Mouse (Mus musculus) kidney, embryonic 15.5 days (tissue): ENCODE results near the gene Kif3b. TPM values are rescaled to one million over a fixed set of nuclear protein-coding genes. Genes with fewer than 3 reads are reported as not detected.

Experiments used
- ATAC-seq: fragments of 200-750 bp; cut with Nextera tagmentation; replicated peaks from 2 replicates; pipeline ENCODE4 v1.8.0; 2017; ENCODE audit warnings: moderate TSS enrichment; ENCODE audit not compliant: low FRiP score
- H3K27ac ChIP-seq: fragments of 300-500 bp; sonication (generic); 2 replicates; pipeline ENCODE4 v1.5.1; 2015; ENCODE audit warnings: mild to moderate bottlenecking, inconsistent platforms
- H3K27me3 ChIP-seq: fragments of 300-500 bp; sonication (generic); 2 replicates; pipeline ENCODE4 v1.6.1; 2015; ENCODE audit warnings: inconsistent platforms
- H3K36me3 ChIP-seq: fragments of 300-500 bp; sonication (generic); 2 replicates; pipeline ENCODE4 v1.6.1; 2015; ENCODE audit warnings: inconsistent platforms
- H3K4me1 ChIP-seq: fragments of 300-500 bp; sonication (generic); 2 replicates; pipeline ENCODE4 v1.6.1; 2015; ENCODE audit warnings: inconsistent platforms
- H3K4me2 ChIP-seq: fragments of 300-500 bp; sonication (generic); 2 replicates; pipeline ENCODE4 v1.6.1; 2015; ENCODE audit warnings: moderate library complexity, mild to moderate bottlenecking, inconsistent platforms
- H3K4me3 ChIP-seq: fragments of 300-500 bp; sonication (generic); replicated peaks from 2 replicates; pipeline ENCODE4 v1.5.1; 2015; ENCODE audit warnings: mild to moderate bottlenecking, inconsistent platforms
- H3K9ac ChIP-seq: fragments of 300-500 bp; sonication (generic); 2 replicates; pipeline ENCODE4 v1.6.1; 2015; ENCODE audit warnings: mild to moderate bottlenecking, inconsistent platforms
- H3K9me3 ChIP-seq: fragments of 300-500 bp; sonication (generic); replicated peaks from 2 replicates; pipeline ENCODE4 v1.6.1; 2016; ENCODE audit warnings: inconsistent platforms
- WGBS: fragments of 180-500 bp; shearing (Covaris S2); methylation state at CpG from one replicate; pipeline ENCODE4 v1.1.7; 2015; ENCODE audit warnings: mixed read lengths; 5-methylcytosine and 5-hydroxymethylcytosine counted together
- polyA plus RNA-seq: library from polyadenylated mRNA; unstranded; fragments of >200 nt; fragmentation: Nextera tagmentation; extraction: Ambion mirVana; gene quantifications from 2 replicates; pipeline ENCODE4 v1.2.1, GENCODE M21; 2015

Gene Kif3b
- polyA plus RNA-seq, 1 experiment from 2014 or later = 9.0 TPM

GRCm38 (mm10) chr2:153334281-153334680 lies 43.1 kb downstream of the Kif3b start:
- WGBS = 85% methylated on average over 3 of the region's 3 CpGs
- peaks cover 12% of the 10 kb centered on the region; the same call in 1 of the 2 replicates for H3K4me1 ChIP-seq
- H3K27ac ChIP-seq = no peak overlapping the region
- no peak overlapping the region for H3K4me2 ChIP-seq
- no peak overlapping the region for H3K4me3 ChIP-seq
- no peak overlapping the region for H3K9ac ChIP-seq
- peaks cover 37% of the 10 kb centered on the region for H3K36me3 ChIP-seq
- H3K9me3 ChIP-seq = no peaks in the 10 kb centered on the region
- no peaks in the 10 kb centered on the region for H3K27me3 ChIP-seq
- no peak for ATAC-seq

DNA sequence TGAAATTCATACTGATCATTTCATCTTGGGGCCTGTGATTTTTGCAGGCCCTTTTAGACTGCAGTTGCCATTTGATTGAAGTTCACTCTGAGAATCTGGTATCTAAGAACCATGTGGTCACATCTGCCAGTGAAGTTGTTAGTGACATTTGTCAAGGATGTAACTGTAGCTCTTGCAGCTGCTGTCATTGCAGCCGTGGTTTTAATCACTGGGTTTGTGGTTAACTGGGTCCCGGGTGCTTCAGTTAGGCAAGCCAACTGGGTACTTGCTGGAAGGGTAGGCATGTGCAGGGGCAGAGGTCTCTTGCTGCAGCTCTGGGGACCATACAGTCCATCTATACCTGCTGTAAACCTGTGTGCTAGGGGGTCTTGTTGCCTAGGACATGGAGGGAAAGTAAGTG lies 44.9 kb downstream of the Kif3b start:
- H3K9me3 ChIP-seq = no peaks in the 10 kb centered on the region
- no peak overlapping the region for H3K27ac ChIP-seq
- H3K4me1 ChIP-seq = peaks cover 12% of the 10 kb centered on the region; the same call in 1 of the 2 replicates
- H3K9ac ChIP-seq = no peak overlapping the region
- WGBS = 43% methylated on average over 2 of the region's 2 CpGs
- H3K4me2 ChIP-seq = no peak overlapping the region
- no peak overlapping the region for H3K4me3 ChIP-seq
- ATAC-seq = no peak
- H3K27me3 ChIP-seq = no peaks in the 10 kb centered on the region
- H3K36me3 ChIP-seq = peaks cover 21% of the 10 kb centered on the region

DNA sequence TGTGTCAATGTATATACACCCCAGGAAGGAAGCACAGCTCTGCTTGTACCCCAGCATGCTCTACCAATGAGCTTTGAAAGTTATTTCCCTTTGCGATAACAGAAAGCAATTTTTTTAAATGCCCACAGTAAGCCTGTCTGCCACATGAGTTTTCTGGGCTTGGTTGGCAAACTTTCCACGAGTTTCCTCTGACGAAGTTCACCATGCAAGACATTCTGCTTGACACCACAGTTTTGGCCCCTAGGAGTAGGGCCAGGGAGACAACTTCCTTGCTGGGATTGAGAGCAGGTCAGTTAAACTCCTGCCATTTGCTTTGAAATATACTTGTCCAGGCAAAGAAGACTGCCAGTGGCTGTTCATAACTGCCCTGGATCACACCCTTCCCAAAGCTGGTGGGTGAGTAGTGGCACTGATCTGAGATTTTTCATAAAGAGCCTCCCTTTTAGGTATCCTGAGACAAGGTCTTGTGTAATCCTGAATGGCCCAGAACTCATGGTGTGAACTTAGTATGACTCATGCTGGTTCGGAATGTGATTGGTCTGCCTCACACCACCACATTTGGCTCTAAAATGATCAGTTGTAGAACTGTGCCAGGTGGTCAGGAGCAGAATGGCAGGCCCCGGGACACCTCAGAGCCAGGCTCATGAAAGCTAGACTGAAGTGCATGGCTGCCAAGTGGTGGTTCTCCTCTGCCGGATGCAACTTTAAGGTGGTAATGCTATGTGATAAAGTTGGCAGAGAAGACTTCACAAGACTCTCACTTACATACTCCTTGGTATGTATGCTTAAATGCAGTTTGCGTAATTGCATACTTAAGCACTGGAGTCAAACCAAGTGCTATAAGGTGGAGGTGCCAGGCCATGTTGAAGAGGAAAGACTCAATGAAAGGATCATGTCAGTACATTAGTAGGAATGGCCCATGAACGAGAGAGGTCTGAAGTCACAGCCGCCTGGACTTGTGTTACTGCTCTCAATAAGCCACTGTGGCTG lies 47.4 kb downstream of the Kif3b start:
- 81% methylated on average over 9 of the region's 9 CpGs for WGBS
- no peak overlapping the region for H3K4me3 ChIP-seq

GRCm38 (mm10) chr2:153342166-153342565 lies 51.0 kb downstream of the Kif3b start:
- H3K4me2 ChIP-seq = no peak overlapping the region
- no peaks in the 10 kb centered on the region for H3K27me3 ChIP-seq
- peaks cover 18% of the 10 kb centered on the region for H3K4me1 ChIP-seq
- ATAC-seq = no peak
- 92% methylated on average over 6 of the region's 6 CpGs for WGBS
- H3K36me3 ChIP-seq = peaks cover 13% of the 10 kb centered on the region
- no peaks in the 10 kb centered on the region for H3K9me3 ChIP-seq
- no peak overlapping the region for H3K9ac ChIP-seq
- H3K27ac ChIP-seq = no peak overlapping the region
- no peak overlapping the region for H3K4me3 ChIP-seq

More for the DNA sequence above, 47.4 kb downstream of the Kif3b start:
- no peak overlapping the region for H3K4me2 ChIP-seq
- no peak for ATAC-seq
- H3K27me3 ChIP-seq = no peaks in the 10 kb centered on the region
- no peaks in the 10 kb centered on the region for H3K9me3 ChIP-seq
- peaks cover 12% of the 10 kb centered on the region; the same call in 1 of the 2 replicates for H3K4me1 ChIP-seq
- H3K36me3 ChIP-seq = peaks cover 13% of the 10 kb centered on the region
- no peak overlapping the region for H3K27ac ChIP-seq
- no peak overlapping the region for H3K9ac ChIP-seq

DNA sequence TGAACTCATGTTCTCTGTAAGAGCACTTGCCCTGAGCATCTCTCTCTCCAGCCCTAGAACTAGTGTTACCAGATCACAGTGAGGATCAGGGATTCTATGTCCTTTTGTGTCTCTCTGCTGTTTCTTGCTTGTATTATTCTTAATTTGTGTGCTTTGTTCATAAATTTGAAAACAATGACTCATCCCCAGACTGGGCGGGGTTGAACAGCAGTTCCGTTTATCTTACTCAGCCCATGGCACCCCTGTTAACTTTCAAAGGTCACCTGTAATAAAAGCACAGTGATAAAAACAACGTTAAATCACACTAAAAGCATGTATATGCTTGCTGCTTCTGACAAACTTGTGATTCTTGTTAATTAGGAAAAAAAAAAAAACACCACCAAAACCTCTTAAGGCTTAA lies 51.4 kb downstream of the Kif3b start:
- 64% methylated on average over 3 of the region's 3 CpGs for WGBS

GRCm38 (mm10) chr2:153343191-153343590 lies 52.0 kb downstream of the Kif3b start:
- ATAC-seq = no peak
- H3K9ac ChIP-seq = no peak overlapping the region
- H3K27ac ChIP-seq = no peak overlapping the region
- no peak overlapping the region for H3K4me2 ChIP-seq
- H3K4me3 ChIP-seq = no peak overlapping the region
- H3K9me3 ChIP-seq = no peaks in the 10 kb centered on the region
- H3K27me3 ChIP-seq = no peaks in the 10 kb centered on the region
- H3K36me3 ChIP-seq = peaks cover 13% of the 10 kb centered on the region
- H3K4me1 ChIP-seq = peaks cover 13% of the 10 kb centered on the region

More for the DNA sequence above, 51.4 kb downstream of the Kif3b start:
- H3K4me2 ChIP-seq = no peak overlapping the region
- H3K27ac ChIP-seq = no peak overlapping the region
- no peak overlapping the region for H3K4me3 ChIP-seq
- no peak for ATAC-seq
- no peaks in the 10 kb centered on the region for H3K27me3 ChIP-seq
- H3K9me3 ChIP-seq = no peaks in the 10 kb centered on the region
- peaks cover 14% of the 10 kb centered on the region for H3K4me1 ChIP-seq
- H3K36me3 ChIP-seq = peaks cover 13% of the 10 kb centered on the region
- H3K9ac ChIP-seq = no peak overlapping the region

GRCm38 (mm10) chr2:153345071-153345453 lies 53.8 kb downstream of the Kif3b start:
- Histone ChIP-seq H3K4me3 (peak overlapping the region; percentile 73), H3K4me2 (peak overlapping the region; percentile 65), H3K27ac (peak overlapping the region; percentile 99), H3K9me3 (no peaks in the 10 kb centered on the region), H3K36me3 (peaks cover 13% of the 10 kb centered on the region), H3K27me3 (no peaks in the 10 kb centered on the region), H3K4me1 (peaks cover 26% of the 10 kb centered on the region), H3K9ac (peak overlapping the region; percentile 61)
- ATAC-seq = no peak
- 6% methylated on average over 11 of the region's 11 CpGs for WGBS

GRCm38 (mm10) chr2:153345454-153346220 lies 54.4 kb downstream of the Kif3b start, which contains the start of gene Asxl1:
Asxl1 (plus strand) TSS chr2:153345829.
- Histone ChIP-seq H3K9ac (peak within 1 kb of the TSS; percentile 97), H3K9me3 (no peaks in the 10 kb centered on the region), H3K27me3 (no peaks in the 10 kb centered on the region), H3K4me2 (peak within 1 kb of the TSS; percentile 68), H3K4me3 (peak within 1 kb of the TSS; percentile 73), H3K4me1 (peaks cover 32% of the 10 kb centered on the region), H3K36me3 (peaks cover 11% of the 10 kb centered on the region), H3K27ac (peak within 1 kb of the TSS; percentile 99)
- WGBS = under 1% methylated on average over 77 of the region's 79 CpGs
- peak; percentile 98 for ATAC-seq

- WGBS = under 1% methylated on average over 51 of the region's 76 CpGs
- Histone ChIP-seq H3K4me2 (peak overlapping the region; percentile 68), H3K36me3 (peaks cover 10% of the 10 kb centered on the region), H3K4me3 (peak overlapping the region; percentile 73), H3K9me3 (no peaks in the 10 kb centered on the region), H3K9ac (peak overlapping the region; percentile 97), H3K4me1 (peaks cover 40% of the 10 kb centered on the region), H3K27ac (peak overlapping the region; percentile 99), H3K27me3 (no peaks in the 10 kb centered on the region)
- peak; percentile 62 for ATAC-seq
These were observed 55.3 kb downstream of the Kif3b start for GRCm38 (mm10) chr2:153346221-153347182.

DNA sequence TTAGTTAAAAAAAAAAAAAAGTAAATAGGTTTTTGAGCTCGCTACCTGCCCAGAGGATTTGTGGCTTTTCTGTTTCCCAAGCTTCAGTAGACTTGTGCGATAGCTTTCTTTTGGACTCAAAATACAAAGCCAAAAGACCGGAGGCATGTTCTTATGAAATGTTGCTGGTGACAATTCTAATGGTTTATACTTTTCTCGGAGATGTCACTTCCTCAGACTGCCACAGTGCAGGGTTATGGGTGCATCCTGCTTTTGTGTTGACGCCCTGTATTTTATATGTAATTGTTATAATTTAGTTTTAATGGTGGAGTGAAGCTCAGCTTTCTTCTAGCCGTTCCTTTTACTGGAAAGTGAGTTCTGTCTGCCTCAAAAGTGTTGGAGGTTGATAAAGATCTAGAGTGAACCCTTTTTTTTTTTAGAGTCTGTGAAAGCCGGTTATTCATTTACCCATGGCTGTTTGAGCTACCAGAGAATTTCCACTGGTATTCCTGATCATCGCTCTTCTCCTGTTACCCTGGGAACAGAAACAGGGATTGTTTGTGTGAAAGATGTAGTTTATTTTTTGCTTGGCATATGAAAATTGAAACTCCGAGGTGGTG lies 56.1 kb downstream of the Kif3b start:
- H3K4me1 ChIP-seq = peaks cover 40% of the 10 kb centered on the region
- WGBS = 4% methylated on average over 9 of the region's 9 CpGs
- peak overlapping the region; percentile 68 for H3K4me2 ChIP-seq
- H3K9me3 ChIP-seq = no peaks in the 10 kb centered on the region
- peak overlapping the region; percentile 99 for H3K27ac ChIP-seq
- H3K4me3 ChIP-seq = peak overlapping the region; percentile 73
- H3K36me3 ChIP-seq = peaks cover 7% of the 10 kb centered on the region
- no peak for ATAC-seq
- peak overlapping the region; percentile 97 for H3K9ac ChIP-seq
- H3K27me3 ChIP-seq = no peaks in the 10 kb centered on the region
